Mouse (Mus musculus): ENCODE data around the gene Gm7579. TPM values are rescaled to one million over a fixed set of nuclear protein-coding genes. Genes with fewer than 3 reads are reported as not detected.

Gm7579 gene
- not detected for polyA plus RNA-seq (2012; fragmentation: generic; extraction: Trizol)

DNA sequence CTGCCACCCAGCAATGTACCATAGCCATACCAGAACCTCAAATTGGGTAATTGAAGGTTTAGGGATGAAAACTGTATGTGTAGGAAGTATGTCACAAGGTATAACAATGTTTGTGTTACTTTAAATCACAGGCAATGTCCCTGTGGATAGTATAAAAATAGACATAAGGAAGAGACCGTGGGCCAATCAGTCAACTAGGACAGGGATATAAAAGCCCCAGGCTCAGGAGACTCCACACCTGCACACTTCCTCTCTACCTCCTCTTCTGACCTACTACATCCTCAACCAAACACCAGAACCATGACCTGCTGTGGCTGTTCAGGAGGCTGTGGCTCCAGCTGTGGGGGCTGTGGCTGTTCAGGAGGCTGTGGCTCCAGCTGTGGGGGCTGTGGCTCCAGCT lies at the start of gene Gm7579:
Gene Gm7579 (plus strand): TSS at position 301 of the 400 bp plus-strand sequence.

GRCm38 (mm10) chr7:142165639-142166038 lies 46.0 kb upstream of the Gm7579 start, which contains the start of gene Gm4553:
Gene Gm4553 (minus strand): TSS chr7:142165739.

DNA sequence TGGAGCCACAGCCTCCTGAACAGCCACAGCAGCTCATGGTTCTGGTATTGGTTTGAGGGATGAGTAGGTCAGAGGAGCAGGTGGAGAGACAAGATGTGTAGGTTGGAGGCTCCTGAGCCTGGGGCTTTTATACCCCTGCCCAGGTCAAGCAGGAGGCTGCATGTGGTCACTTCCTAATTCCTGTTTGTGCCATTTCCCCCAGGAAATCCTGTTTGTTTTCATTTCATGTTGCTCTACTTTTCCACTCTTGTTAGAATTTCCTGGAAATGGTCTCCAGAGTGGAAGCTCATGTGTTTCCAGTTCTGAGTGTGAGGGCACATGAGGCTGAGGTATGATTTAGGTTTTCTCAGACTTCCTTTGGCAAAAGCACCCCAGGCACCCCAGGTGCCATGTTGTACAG lies 35.8 kb upstream of the Gm7579 start, which contains the start of gene Krtap5-2:
Gene Krtap5-2 (minus strand): TSS at position 101 of the 400 bp plus-strand sequence.

GRCm38 (mm10) chr7:142190289-142190688 lies 21.4 kb upstream of the Gm7579 start, which contains the start of gene Gm10153:
Gene Gm10153 (minus strand): TSS chr7:142190389.

DNA sequence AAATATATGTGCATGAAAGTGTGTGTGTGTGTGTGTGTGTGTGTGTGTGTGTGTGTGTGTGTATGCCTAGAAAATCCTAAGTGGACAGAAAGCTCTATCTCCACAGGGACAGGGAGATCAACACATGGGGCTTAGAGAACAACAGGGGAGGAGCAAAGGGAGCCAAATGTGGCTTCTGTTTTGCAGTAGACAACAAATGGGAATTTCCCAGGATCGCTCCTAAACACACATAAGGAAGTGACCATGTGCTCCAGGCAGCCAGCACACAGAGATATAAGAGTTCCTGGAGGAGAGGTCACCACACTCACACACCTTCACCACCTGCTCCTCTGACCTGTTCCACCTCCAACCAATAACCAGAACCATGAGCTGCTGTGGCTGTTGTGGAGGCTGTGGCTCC lies 10.6 kb upstream of the Gm7579 start, which contains the start of gene Krtap5-3:
Gene Krtap5-3 (plus strand): TSS at position 301 of the 400 bp plus-strand sequence.

GRCm38 (mm10) chr7:142229871-142230270 lies 18.2 kb downstream of the Gm7579 start, which contains the start of gene Krtap5-5:
Gene Krtap5-5 (minus strand): TSS chr7:142229971.

GRCm38 (mm10) chr7:142240978-142241377 lies 29.3 kb downstream of the Gm7579 start, which contains the start of gene Gm40460:
Gene Gm40460 (minus strand): TSS chr7:142241078.

GRCm38 (mm10) chr7:142258254-142258653 lies 46.6 kb downstream of the Gm7579 start, which contains the start of gene Gm2431:
Gene Gm2431 (minus strand): TSS chr7:142258354.

Other genes with a start within 250 kb of the Gm7579 start
- gene Mob2, start 150.8 kb upstream of the Gm7579 start, polyA plus RNA-seq (2012; fragmentation: generic; extraction: Trizol) = 10 to 100 TPM; 15.6 to 37.1 TPM
- under 1 TPM; 0.79 to 0.83 TPM for gene Dusp8, start 116.0 kb upstream of the Gm7579 start, polyA plus RNA-seq (2012; fragmentation: generic; extraction: Trizol)
- not detected for gene Gm45618, start 91.1 kb upstream of the Gm7579 start, polyA plus RNA-seq (2012; fragmentation: generic; extraction: Trizol)
- not detected for gene Gm39115, start 75.8 kb upstream of the Gm7579 start, polyA plus RNA-seq (2012; fragmentation: generic; extraction: Trizol)
- not detected for gene Gm45337, start 67.3 kb upstream of the Gm7579 start, polyA plus RNA-seq (2012; fragmentation: generic; extraction: Trizol)
- gene Gm29735, start 54.7 kb upstream of the Gm7579 start, polyA plus RNA-seq (2012; fragmentation: generic; extraction: Trizol) = not detected
- not detected for gene Gm4553, start 46.1 kb upstream of the Gm7579 start, polyA plus RNA-seq (2012; fragmentation: generic; extraction: Trizol)
- not detected for gene Krtap5-2, start 35.9 kb upstream of the Gm7579 start, polyA plus RNA-seq (2012; fragmentation: generic; extraction: Trizol)
- gene Gm10153, start 21.5 kb upstream of the Gm7579 start, polyA plus RNA-seq (2012; fragmentation: generic; extraction: Trizol) = not detected
- not detected for gene Krtap5-3, start 10.5 kb upstream of the Gm7579 start, polyA plus RNA-seq (2012; fragmentation: generic; extraction: Trizol)
- not detected for gene Krtap5-5, start 18.1 kb downstream of the Gm7579 start, polyA plus RNA-seq (2012; fragmentation: generic; extraction: Trizol)
- gene Gm40460, start 29.2 kb downstream of the Gm7579 start, polyA plus RNA-seq (2012; fragmentation: generic; extraction: Trizol) = not detected
- not detected for gene Gm2431, start 46.5 kb downstream of the Gm7579 start, polyA plus RNA-seq (2012; fragmentation: generic; extraction: Trizol)
- gene Gm4559, start 62.5 kb downstream of the Gm7579 start, polyA plus RNA-seq (2012; fragmentation: generic; extraction: Trizol) = not detected
- gene Krtap5-1, start 85.3 kb downstream of the Gm7579 start, polyA plus RNA-seq (2012; fragmentation: generic; extraction: Trizol) = not detected
- gene Krtap5-4, start 91.7 kb downstream of the Gm7579 start, polyA plus RNA-seq (2012; fragmentation: generic; extraction: Trizol) = not detected
- 1 to 10 TPM; 2.0 to 4.2 TPM for gene Ifitm10, start 161.9 kb downstream of the Gm7579 start, polyA plus RNA-seq (2012; fragmentation: generic; extraction: Trizol)
- under 1 TPM; 0.12 to 0.13 TPM for gene Gm49369, start 170.8 kb downstream of the Gm7579 start, polyA plus RNA-seq (2012; fragmentation: generic; extraction: Trizol)
- gene Ctsd, start 176.2 kb downstream of the Gm7579 start, polyA plus RNA-seq (2012; fragmentation: generic; extraction: Trizol) = 100 to 1,000 TPM; 348 to 485 TPM
- gene Syt8, start 223.0 kb downstream of the Gm7579 start, polyA plus RNA-seq (2012; fragmentation: generic; extraction: Trizol) = 1 to 10 TPM; 1.6 TPM
- 1 to 10 TPM in 1 of 2 experiments, under 1 TPM in 1; 0.35 to 2.5 TPM for gene Tnni2, start 229.9 kb downstream of the Gm7579 start, polyA plus RNA-seq (2012; fragmentation: generic; extraction: Trizol)
- gene Lsp1, start 248.9 kb downstream of the Gm7579 start, polyA plus RNA-seq (2012; fragmentation: generic; extraction: Trizol) = 10 to 100 TPM; 10.9 to 46.7 TPM